Mouse (Mus musculus): Measurements from ENCODE around the gene Faim. TPM values are rescaled to one million over a fixed set of nuclear protein-coding genes. Genes with fewer than 3 reads are reported as not detected.

Gene Faim
- polyA plus RNA-seq, 1 experiment from 2014 or later, result 69.0 TPM

DNA sequence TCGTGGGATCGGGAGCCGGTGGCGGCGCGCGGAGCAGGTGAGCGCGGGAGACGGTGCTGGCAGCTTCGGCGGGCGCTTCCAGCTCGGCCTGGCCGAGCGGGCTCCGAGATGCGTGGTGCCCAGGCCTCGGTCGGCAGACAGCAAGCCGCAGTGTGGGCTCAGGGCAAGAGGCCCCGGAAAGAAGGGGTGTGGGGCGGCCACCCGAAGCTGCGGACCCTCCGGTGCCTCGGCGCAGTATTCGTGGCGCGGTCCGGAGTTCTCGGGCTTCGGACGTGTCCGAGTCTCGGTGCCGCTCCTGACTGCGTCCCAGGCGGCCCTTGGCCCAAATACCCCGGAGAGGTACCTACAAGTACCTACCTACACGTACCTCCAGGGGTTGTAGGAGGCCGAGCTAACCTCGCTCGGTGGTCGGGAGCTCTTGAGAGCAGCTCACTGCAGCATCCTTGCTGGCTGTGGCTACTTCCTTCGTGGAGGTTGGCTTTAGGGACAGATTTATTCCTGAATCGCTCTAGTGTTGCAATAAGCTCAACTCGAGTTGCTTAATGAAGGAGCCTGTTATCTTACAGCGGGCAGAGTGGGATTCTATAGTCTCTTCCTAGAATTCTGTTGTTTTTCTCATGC is 413 bp downstream of the Faim start:
- peaks cover 20% of the 10 kb centered on the region for H3K27me3 ChIP-seq (ENCODE audit: poor library complexity, severe bottlenecking)
- H3K4me1 ChIP-seq, result peaks cover 25% of the 10 kb centered on the region
- H3K9me3 ChIP-seq, result no peaks in the 10 kb centered on the region
- no peak for DNase-seq (ENCODE audit: extremely low spot score, low spot score)
- H3K4me3 ChIP-seq, result peak overlapping the region; percentile 91
- H3K27ac ChIP-seq, result peak overlapping the region; percentile 90
- under 1% methylated on average over 50 of the region's 50 CpGs for WGBS
- H3K36me3 ChIP-seq (replicated peaks), result no peaks in the 10 kb centered on the region

DNA sequence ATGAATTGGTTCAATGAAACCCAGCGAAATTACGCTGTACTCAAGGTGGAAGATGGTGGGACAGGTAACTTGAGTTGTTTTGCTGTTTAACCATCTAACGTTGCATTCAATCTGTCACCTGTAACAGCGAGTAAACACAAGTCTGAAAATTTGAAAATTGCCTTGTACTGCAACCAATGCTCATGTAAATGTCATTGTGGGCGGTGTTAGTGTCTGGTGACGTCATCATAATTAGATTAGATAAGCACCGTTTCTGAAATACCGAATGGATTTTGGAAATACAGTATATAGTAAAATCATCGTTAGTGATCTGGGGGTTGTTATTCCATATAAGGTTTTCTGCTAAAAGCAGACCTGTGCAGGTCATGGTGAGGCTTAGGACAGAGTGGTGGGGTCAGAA is 958 bp downstream of the Faim start:
- H3K36me3 ChIP-seq (replicated peaks), result no peaks in the 10 kb centered on the region
- H3K27ac ChIP-seq, result no peak overlapping the region
- no peak for DNase-seq (ENCODE audit: extremely low spot score, low spot score)
- H3K9me3 ChIP-seq, result no peaks in the 10 kb centered on the region
- H3K4me1 ChIP-seq, result peaks cover 25% of the 10 kb centered on the region
- H3K27me3 ChIP-seq (ENCODE audit: poor library complexity, severe bottlenecking), result peaks cover 20% of the 10 kb centered on the region
- peak overlapping the region; percentile 91 for H3K4me3 ChIP-seq
- WGBS, result 51% methylated on average over 9 of the region's 9 CpGs

DNA sequence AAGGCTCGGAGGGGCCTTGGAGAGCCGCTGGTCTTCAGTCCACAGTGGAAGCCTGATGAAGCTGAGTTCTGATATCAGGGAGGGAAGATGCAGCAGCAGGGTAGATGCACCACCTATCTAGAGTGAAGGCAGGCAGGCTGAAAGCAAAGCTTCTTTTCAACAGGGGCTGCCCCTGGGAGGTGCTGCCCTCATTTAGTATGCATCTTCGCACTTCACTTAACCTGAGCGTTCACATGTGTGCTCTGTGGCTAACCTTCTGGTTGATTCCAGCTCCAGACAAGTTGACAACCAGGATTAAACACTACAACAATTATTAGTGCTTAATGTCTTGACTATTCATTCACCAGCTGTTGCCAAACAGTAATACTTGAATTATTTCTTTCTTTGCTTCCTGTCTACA is 7.9 kb downstream of the Faim start:
- no peak overlapping the region for H3K4me3 ChIP-seq
- H3K36me3 ChIP-seq (replicated peaks), result peaks cover 33% of the 10 kb centered on the region
- DNase-seq (ENCODE audit: extremely low spot score, low spot score), result no peak
- H3K27ac ChIP-seq, result no peak overlapping the region
- WGBS, result 93% methylated on average over 4 of the region's 4 CpGs
- no peaks in the 10 kb centered on the region for H3K4me1 ChIP-seq
- no peaks in the 10 kb centered on the region for H3K27me3 ChIP-seq (ENCODE audit: poor library complexity, severe bottlenecking)
- no peaks in the 10 kb centered on the region for H3K9me3 ChIP-seq

DNA sequence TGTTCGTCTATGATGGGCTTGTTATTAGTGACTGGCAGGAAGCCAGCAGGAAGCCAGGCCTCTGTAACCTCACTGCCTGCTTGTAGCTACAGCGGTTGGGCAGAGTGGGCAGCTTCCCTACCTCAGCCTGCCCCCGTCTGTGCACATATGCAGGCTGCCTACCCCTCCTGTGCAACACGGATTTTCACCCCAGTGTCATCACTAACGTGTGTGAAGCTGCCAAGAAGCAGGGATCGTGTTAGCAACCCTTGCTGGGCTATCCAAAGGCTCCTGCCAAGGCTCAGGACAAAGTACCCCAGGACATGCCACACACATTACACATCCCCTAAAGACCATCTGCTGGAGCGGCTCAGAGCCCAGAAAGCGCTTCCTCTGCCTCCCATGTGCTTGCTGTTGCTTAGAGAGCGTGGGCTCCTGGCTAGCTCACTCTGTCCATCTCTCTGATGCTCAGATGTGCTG is 13.7 kb downstream of the Faim start:
- no peak overlapping the region for H3K4me3 ChIP-seq
- no peaks in the 10 kb centered on the region for H3K4me1 ChIP-seq
- WGBS, result 91% methylated on average over 9 of the region's 9 CpGs
- no peaks in the 10 kb centered on the region for H3K27me3 ChIP-seq (ENCODE audit: poor library complexity, severe bottlenecking)
- DNase-seq (ENCODE audit: extremely low spot score, low spot score), result no peak
- H3K27ac ChIP-seq, result no peak overlapping the region
- H3K9me3 ChIP-seq, result no peaks in the 10 kb centered on the region
- peaks cover 58% of the 10 kb centered on the region for H3K36me3 ChIP-seq (replicated peaks)

DNA sequence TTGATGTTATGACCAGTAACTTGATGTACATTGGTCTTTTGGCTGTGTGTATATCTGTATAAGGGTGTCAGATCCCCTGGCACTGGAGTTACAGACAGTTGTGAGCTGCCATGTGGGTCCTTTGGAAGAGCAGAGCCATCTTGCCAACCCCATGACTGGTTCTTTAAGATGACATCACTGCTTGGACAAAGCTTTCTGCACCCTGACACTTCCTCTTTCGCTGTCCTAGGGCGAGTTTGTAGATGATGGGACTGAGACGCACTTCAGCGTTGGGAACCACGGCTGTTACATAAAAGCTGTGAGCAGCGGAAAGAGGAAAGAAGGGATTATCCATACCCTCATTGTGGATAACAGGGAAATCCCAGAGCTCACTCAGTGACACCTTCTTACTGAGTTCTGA is 15.2 kb downstream of the Faim start:
- 93% methylated on average over 6 of the region's 6 CpGs for WGBS
- Histone ChIP-seq H3K4me3 (no peak overlapping the region), H3K27ac (no peak overlapping the region), H3K9me3 (no peaks in the 10 kb centered on the region), H3K36me3 (replicated peaks) (peaks cover 64% of the 10 kb centered on the region), H3K4me1 (no peaks in the 10 kb centered on the region), H3K27me3 (ENCODE audit: poor library complexity, severe bottlenecking) (no peaks in the 10 kb centered on the region)
- no peak for DNase-seq (ENCODE audit: extremely low spot score, low spot score)

DNA sequence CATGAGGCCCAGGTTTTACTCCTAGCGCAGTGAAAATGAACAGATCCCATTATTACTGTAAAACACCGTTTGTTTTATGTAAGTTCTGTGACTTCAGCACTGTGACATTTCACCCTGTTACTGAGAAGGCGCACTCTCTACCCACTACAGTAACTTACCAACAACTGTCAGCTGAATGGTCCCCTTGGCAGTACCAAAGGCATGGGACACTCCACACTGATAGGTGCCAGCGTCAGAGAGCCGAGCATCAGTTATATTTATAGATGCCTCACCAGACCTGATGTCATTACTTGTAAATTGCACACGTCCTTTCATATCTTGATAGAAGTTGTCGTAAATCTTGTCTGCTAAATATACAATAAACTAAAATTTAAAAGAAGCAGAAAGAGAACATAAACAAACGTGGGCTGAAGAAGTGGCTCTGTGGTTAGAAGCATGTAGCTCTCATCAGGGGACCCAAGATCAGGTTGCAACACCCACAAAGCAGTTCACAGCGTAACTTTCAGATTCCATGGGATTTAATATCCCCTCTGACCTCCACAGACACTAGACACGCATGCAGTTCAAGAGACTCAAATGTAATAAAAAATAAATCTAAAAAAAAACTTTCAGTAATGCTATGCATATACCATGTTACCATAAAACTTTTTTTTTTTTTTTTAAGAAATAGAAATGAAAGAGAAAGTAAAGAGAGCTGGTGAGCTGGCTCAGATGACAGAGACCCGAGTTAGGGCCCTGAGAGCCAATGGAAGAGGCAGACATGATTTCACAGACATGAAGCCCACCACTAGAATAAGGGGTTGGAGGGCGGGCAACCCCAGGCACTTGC is 23.1 kb downstream of the Faim start:
- no peak overlapping the region for H3K27ac ChIP-seq
- H3K9me3 ChIP-seq, result no peaks in the 10 kb centered on the region
- H3K4me3 ChIP-seq, result no peak overlapping the region
- no peak for DNase-seq (ENCODE audit: extremely low spot score, low spot score)
- no peaks in the 10 kb centered on the region for H3K27me3 ChIP-seq (ENCODE audit: poor library complexity, severe bottlenecking)
- no peaks in the 10 kb centered on the region for H3K4me1 ChIP-seq
- 90% methylated on average over 12 of the region's 12 CpGs for WGBS
- peaks cover 17% of the 10 kb centered on the region for H3K36me3 ChIP-seq (replicated peaks)

DNA sequence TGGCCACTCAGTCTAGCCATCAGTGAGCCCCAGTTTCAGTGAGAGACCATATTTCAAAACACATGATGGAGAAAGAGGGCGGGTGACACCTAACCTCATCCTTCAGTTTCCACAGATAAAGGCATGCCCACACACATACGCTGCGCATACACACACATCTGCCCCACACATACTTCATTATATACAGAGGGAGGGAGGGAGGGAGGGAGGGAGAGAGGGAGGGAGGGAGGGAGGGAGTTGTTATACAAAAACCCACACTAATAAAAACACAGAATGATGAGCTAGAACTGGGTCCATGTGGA is 23.7 kb downstream of the Faim start:
- Histone ChIP-seq H3K4me1 (no peaks in the 10 kb centered on the region), H3K9me3 (no peaks in the 10 kb centered on the region), H3K36me3 (replicated peaks) (peaks cover 13% of the 10 kb centered on the region), H3K27ac (no peak overlapping the region), H3K4me3 (no peak overlapping the region), H3K27me3 (ENCODE audit: poor library complexity, severe bottlenecking) (no peaks in the 10 kb centered on the region)
- 98% methylated on average over 3 of the region's 3 CpGs for WGBS
- DNase-seq (ENCODE audit: extremely low spot score, low spot score), result no peak

DNA sequence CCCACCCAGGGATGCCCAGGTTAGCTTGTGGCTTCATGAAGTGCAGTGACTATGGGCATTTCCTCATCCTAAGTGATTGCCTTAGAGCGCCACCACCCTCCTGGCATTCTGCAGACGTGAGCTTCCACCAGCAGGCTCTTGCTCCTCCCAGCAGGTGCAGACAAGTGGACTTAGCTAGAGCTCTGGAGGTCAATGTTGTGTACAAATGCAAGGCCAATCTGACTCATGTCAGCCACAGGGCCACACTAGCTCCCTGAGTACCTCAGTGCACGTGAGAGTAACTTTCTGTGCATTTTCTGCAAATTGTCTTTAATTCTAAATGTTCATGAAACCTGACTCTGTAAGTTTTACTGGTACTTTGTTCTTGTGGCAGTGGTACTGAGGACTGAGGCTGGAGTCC is 30.1 kb downstream of the Faim start:
- Histone ChIP-seq H3K36me3 (replicated peaks) (no peaks in the 10 kb centered on the region), H3K9me3 (no peaks in the 10 kb centered on the region), H3K4me1 (0 out of 2 replicates have a peak, but pooled peaks cover 3% of the 10 kb centered on the region), H3K27me3 (ENCODE audit: poor library complexity, severe bottlenecking) (no peaks in the 10 kb centered on the region), H3K27ac (no peak overlapping the region), H3K4me3 (no peak overlapping the region)
- 77% methylated on average over 3 of the region's 3 CpGs for WGBS
- no peak for DNase-seq (ENCODE audit: extremely low spot score, low spot score)

DNA sequence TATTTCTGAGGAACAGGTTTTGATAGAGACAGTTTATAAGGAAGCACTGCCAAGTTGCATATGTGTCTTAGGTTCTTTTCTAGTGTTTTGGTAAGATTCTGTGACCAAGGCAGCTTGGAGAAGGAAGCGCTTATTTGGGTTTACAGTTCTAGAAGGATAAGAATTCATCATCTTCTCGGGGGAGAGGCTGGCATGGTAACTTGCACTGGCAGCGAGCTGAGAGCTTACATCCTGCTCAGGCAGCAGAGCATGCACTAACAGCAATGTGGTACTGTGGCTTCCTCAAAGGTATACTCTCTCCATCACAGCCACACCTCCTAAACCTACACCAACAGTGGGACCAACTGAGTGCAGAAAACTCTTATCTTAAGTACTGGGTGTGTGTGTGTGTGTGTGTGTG is 30.6 kb downstream of the Faim start:
- WGBS, result 84% methylated on average over 3 of the region's 3 CpGs

DNA sequence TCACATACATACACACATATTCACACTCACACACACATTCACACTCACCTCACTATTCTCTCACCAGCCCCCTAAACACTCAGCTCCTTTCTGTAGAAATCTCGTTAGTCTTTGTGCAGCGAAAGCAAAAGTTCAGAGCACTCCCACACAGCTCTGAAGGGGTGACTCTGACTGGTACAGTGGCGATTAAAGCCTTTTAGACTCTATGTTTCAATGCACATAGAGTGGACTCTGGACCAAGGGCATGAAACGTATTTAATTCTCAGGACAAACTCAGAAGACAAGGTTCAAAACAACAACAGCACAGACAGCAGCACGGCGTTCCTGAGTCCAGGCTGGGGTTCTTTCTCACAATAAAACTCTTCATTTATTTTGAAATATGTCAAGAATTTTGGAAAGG is 31.5 kb downstream of the Faim start:
- H3K27me3 ChIP-seq (ENCODE audit: poor library complexity, severe bottlenecking), result no peaks in the 10 kb centered on the region
- H3K4me1 ChIP-seq, result 0 out of 2 replicates have a peak, but pooled peaks cover 6% of the 10 kb centered on the region
- H3K27ac ChIP-seq, result no peak overlapping the region
- WGBS, result 84% methylated on average over 6 of the region's 6 CpGs
- no peaks in the 10 kb centered on the region for H3K9me3 ChIP-seq
- DNase-seq (ENCODE audit: extremely low spot score, low spot score), result no peak
- H3K36me3 ChIP-seq (replicated peaks), result no peaks in the 10 kb centered on the region
- no peak overlapping the region for H3K4me3 ChIP-seq

More for the DNA sequence above, 30.6 kb downstream of the Faim start:
- Histone ChIP-seq H3K27me3 (ENCODE audit: poor library complexity, severe bottlenecking) (no peaks in the 10 kb centered on the region), H3K36me3 (replicated peaks) (no peaks in the 10 kb centered on the region), H3K27ac (no peak overlapping the region), H3K4me3 (no peak overlapping the region), H3K9me3 (no peaks in the 10 kb centered on the region), H3K4me1 (0 out of 2 replicates have a peak, but pooled peaks cover 6% of the 10 kb centered on the region)
- no peak for DNase-seq (ENCODE audit: extremely low spot score, low spot score)

DNA sequence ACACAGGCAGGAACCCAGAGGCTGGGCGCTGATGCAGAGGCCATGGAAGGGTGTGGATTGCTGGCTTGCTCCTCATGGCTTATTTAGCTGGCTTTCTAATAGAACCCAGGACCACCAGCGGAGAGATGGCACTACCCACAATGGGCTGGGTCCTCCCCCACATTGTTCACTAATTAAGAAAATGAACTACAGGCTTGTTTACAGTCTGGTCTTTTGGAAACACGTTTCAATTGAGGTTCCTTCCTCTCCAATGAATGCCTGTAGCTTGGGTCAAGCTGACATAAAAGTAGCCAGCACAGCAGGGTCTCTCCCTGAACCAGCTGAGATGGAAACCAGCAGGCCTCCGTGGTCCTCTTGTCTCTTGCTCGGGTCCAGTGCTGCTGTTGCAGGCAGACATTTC is 35.0 kb downstream of the Faim start:
- DNase-seq (ENCODE audit: extremely low spot score, low spot score), result no peak
- Histone ChIP-seq H3K36me3 (replicated peaks) (no peaks in the 10 kb centered on the region), H3K27ac (no peak overlapping the region), H3K4me3 (no peak overlapping the region), H3K9me3 (no peaks in the 10 kb centered on the region), H3K27me3 (ENCODE audit: poor library complexity, severe bottlenecking) (no peaks in the 10 kb centered on the region), H3K4me1 (0 out of 2 replicates have a peak, but pooled peaks cover 6% of the 10 kb centered on the region)
- 29% methylated on average over 5 of the region's 5 CpGs for WGBS

DNA sequence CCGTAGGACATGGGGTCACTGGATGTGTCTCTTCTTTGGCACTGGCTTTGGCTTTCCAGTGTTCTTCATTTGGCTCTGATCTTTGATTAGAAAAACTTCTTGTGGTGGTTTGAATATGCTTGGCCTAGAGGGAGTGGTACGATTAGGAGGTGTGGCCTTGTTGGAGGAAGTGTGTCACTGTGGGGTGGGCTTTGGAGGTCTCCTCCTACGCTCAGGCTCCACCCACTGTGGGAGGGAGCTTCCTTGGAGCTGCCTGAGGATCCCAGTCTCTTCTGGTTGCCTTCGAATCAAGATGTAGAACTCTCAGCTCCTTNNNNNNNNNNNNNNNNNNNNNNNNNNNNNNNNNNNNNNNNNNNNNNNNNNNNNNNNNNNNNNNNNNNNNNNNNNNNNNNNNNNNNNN is 35.6 kb downstream of the Faim start:
- H3K27ac ChIP-seq, result no peak overlapping the region
- no peak for DNase-seq (ENCODE audit: extremely low spot score, low spot score)

DNA sequence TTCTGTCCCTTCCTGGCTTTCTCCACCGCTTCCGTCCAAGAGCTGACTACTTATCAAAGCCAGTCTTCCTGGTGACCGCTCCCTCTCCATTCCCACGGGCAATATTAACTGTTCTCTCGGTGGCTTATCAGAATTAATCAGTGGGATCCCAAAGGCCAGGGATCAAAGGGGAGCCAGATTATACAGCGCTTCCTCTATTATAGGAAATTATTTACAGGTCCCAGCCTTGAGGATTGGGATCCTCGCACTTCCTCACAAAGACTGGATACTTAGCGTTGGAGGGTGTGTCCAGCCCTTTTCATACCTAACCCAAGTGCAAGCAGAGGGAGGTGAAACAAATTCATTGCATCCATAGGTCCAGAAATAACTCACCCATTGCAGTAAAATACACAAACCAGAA is 45.9 kb downstream of the Faim start:
- Histone ChIP-seq H3K4me3 (no peak overlapping the region), H3K27me3 (ENCODE audit: poor library complexity, severe bottlenecking) (no peaks in the 10 kb centered on the region), H3K27ac (no peak overlapping the region), H3K4me1 (no peaks in the 10 kb centered on the region), H3K36me3 (replicated peaks) (peaks cover 2% of the 10 kb centered on the region; the same call in 1 of the 2 replicates), H3K9me3 (no peaks in the 10 kb centered on the region)
- 87% methylated on average over 8 of the region's 8 CpGs for WGBS
- DNase-seq (ENCODE audit: extremely low spot score, low spot score), result no peak

More for the DNA sequence above, 35.6 kb downstream of the Faim start:
- no peaks in the 10 kb centered on the region for H3K27me3 ChIP-seq (ENCODE audit: poor library complexity, severe bottlenecking)
- no peak overlapping the region for H3K4me3 ChIP-seq
- H3K4me1 ChIP-seq, result 0 out of 2 replicates have a peak, but pooled peaks cover 6% of the 10 kb centered on the region
- WGBS, result 91% methylated on average over 4 of the region's 4 CpGs
- H3K9me3 ChIP-seq, result no peaks in the 10 kb centered on the region
- no peaks in the 10 kb centered on the region for H3K36me3 ChIP-seq (replicated peaks)

All from forebrain, embryonic 10.5 days (tissue).